Mouse (Mus musculus) T-helper 1 cell (primary cell): ENCODE results near the gene Hfe.

Experiments
- in situ Hi-C: fragments of 300-600 bp; cut with MboI, MseI; formaldehyde crosslinking; loops from one replicate; pipeline ENCODE4 v1.15.1; 2025; ENCODE audit warnings: high pct_unique_total_duplicates

The Hfe gene

DNA sequence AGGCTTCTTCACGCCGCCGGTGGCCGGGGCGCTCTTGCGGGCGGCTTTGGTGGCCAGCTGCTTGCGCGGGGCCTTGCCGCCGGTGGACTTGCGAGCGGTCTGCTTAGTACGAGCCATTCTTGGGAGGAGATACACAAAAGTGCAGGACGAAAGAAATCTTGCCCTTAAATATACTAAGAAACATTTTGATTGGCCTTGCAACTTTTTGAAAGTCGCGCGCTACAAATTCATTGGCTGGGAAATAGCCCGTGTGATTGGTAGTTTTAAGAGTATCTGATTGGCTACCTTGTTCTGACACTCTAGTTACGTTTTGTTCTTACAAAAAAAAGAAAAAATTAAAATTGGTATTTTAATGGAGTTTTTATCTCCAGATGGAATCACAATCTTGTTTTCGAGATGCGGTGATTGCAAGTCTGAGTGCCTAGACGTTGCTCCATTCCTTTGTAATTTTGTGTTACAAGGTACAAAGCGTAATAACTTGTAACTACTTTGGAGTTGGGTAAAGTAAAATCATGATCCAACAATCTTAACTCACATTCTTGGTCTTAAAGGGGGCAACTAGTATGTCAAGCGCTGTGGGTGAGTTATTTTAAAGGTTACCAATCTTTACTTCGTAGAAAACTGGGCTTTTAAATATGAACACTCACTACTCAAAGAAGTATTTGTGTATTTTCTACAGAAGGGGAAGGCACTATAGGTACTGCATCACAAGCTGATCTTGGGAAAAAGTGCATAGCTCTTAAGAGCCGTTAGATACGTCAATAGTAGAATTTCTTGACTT is 34.9 kb upstream of the Hfe start, which contains the start of gene Hist1h3c:
Hist1h3c (minus strand) TSS at position 222 of the 781 bp plus-strand sequence.
- in situ Hi-C loops, result loop anchor here (10.0 kb wide), 1 partner anchor 1701 kb away; the partner anchor contains the start of genes Hist1h2ag, Hist1h2bj and Hist1h4i

DNA sequence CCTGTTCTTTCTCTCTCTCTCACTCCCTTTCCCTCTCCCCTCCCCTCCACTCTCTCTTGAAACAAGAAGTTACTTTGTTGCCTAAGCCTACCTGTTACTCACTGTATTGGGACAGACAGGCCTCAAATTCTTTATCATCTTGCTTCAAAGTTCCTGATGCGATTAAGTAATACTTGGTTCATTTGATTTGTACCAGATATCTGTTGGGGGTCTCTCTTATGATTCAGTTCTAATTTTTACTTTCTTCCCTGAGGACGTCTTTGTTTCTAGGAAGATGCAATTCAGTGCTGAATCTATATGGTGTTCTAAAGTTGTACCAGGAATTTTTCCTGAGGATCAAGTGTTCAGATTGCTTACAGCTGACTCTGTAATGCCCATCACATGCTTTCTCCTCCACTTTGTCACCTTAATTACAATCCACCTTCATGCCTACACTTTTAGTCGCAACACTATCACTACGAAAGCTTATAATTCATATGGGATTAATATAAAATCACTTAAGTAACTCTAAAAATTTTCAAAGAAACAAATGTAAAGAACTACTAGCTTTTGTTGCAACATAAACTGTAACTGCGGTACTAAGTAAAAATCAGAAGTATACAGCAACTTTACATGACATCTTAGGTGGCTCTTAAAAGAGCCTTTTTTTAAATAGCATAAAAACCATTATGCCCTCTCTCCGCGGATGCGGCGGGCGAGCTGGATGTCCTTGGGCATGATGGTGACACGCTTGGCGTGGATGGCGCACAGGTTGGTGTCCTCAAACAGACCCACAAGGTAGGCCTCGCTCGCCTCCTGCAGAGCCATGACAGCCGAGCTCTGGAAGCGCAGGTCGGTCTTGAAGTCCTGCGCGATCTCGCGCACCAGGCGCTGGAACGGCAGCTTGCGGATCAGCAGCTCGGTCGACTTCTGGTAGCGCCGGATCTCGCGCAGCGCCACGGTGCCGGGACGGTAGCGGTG is 34.0 kb upstream of the Hfe start:
- in situ Hi-C loops, result loop anchor here (10.0 kb wide), 1 partner anchor 1700 kb away; the partner anchor contains the start of genes Hist1h2ag, Hist1h2bj and Hist1h4i

DNA sequence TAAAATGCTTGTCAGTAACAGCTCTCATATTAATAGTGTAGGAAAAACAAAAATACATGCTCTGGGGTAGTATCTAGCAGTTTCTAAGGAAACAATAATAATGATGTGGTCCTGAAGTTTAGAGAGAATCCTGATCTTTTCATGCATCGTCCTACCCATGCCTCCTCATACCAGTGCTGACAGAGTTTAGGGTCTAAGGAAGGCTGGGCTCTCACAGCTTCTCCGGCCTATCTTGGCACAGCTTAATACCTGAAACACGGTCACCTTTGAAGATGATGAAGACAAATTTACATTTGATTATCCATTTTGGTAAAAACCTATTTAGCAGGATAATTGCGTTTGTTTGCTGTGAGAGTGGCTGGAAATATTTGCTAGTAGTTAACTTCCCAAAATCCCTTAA is 33.3 kb upstream of the Hfe start:
- in situ Hi-C loops, result loop anchor here (10.0 kb wide), 1 partner anchor 1699 kb away; the partner anchor contains the start of genes Hist1h2ag, Hist1h2bj and Hist1h4i

DNA sequence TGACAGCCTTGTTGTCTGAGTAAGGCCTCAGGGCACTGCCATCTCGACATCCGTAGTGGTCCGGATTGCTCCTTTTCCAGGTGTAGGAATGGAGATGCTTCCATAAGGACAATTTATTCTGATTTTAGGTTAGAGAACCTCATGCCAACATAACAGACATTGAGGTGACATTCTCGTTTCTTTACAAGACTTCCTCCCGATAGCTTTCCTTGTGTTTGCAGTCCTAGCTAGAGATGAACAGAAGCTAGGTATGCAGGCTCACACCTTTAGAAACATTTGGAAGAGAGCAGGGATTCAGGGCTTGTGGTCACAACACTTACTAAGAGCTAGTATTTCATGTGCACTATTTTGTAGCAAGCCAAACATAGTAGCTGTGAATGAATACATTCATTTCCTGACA is 32.6 kb upstream of the Hfe start:
- in situ Hi-C loops, result loop anchor here (10.0 kb wide), 1 partner anchor 1698 kb away; the partner anchor contains the start of genes Hist1h2ag, Hist1h2bj and Hist1h4i

DNA sequence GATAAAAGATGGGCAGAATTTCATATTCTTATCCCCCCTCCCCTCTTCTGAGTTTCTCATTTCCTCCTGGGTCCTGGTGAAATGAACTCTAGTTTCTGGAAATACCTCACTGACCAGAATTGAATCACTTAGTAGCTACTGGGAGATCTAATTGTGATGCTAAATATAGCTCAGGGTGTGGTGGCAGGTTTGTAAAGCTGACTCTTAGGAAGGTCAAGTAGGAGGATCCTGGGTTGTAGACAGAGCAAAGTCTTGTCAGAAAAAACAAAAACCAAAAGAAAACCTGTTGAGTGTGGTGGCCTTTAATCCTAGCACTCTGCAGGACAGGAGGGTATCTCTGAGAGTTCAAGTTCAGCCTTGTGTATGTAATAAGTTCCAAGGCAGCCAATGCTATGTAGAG is 31.4 kb upstream of the Hfe start:
- in situ Hi-C loops, result loop anchor here (10.0 kb wide), 1 partner anchor 1697 kb away; the partner anchor contains the start of genes Hist1h2ag, Hist1h2bj and Hist1h4i

DNA sequence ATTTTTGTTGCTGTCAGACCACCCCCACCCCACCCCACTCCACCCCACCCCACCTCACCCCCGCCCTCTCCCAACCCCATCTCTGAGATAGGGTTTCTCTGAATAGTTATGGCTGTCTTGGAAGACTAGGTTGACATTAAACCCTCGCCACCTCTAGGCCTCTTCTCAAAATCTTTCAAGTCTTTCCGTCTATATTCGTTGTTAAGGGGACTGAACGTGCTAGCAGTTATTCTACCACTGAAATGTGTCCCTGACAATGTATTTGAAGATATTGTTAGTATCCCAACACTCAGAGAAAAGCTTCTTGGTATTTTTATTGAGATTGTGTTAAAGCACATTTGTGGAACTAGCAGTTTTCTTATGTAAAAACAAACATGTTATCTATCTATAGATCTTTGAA is 30.3 kb upstream of the Hfe start:
- in situ Hi-C loops, result loop anchor here (10.0 kb wide), 1 partner anchor 1696 kb away; the partner anchor contains the start of genes Hist1h2ag, Hist1h2bj and Hist1h4i

DNA sequence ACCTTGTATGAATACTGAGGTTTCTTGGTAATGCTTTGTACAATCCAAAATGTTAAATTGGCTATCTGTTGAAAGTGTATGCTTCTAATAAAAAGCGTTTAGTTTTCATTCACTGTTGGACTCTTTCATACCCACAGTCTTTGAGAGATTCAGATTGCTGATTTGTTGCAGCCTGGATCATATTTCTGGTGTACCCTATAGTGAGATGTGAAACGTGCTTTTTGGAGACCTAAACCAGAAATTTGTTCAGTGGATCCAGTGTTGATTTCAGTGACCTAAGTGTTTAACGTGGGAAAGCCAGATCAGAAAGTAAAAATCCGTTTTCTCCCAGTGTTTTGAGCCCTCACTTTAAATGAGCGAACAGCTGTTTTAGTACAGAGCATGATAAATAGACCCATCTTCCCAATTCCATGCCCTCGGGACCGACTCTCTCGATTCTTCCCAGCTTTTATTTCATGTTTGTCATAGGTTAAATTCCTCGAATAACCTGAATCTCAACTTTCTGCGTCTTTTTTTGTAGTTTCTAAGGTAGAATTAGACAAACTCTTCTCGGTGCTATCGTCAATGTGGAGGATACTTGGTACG is 29.7 kb upstream of the Hfe start:
- in situ Hi-C loops, result loop anchor here (10.0 kb wide), 1 partner anchor 1696 kb away; the partner anchor contains the start of genes Hist1h2ag, Hist1h2bj and Hist1h4i

DNA sequence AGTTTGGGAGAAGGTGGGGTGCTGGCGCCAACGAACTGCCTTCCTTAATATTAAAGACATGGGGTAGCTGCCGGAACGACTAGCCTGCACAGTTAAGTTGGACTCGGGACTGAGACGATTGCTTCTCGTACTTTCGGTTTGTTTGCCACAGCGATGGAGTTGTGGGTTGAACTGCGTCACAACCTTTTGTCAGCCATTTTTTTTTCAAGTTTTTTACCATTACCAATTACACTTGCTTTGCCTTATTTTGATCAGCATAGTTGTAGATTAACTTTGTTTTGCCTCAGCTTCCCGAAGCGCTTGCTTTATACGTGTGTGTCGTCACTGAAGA is 29.2 kb upstream of the Hfe start:
- in situ Hi-C loops, result loop anchor here (10.0 kb wide), 2 partner anchors 105 to 1695 kb away; partner anchors contain the start of genes Hist1h2ag, Hist1h2bj and Hist1h4i

DNA sequence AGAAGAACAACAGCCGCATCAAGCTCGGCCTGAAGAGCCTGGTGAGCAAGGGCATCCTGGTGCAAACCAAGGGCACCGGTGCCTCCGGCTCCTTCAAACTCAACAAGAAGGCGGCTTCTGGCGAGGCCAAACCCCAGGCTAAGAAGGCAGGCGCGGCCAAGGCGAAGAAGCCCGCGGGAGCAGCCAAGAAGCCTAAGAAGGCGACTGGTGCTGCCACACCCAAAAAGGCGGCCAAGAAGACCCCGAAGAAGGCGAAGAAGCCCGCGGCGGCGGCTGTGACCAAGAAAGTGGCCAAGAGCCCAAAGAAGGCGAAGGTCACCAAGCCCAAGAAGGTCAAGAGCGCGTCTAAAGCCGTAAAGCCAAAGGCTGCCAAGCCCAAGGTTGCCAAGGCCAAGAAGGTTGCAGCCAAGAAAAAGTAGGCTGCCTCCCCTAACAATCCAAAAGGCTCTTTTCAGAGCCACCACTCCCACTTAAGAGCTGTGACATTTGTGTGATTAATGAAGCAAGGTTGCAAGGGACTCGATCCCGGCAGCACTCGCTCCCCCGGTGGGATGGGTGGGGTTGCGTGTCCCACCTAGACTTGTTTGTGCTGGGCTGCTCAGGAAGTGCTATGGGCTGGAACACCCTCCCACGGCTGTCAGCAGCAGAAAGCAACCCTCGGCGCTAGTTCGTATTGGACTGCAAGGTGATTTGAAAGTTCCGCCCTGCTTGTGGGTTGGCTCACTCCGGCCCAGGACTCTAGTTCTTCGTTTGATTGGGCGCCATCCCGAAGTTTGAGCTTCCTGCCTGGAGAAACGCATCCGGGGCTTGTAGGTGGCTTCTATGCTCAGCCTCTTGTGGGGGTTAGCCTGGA is 28.6 kb upstream of the Hfe start:
- in situ Hi-C loops, result loop anchor here (10.0 kb wide), 1 partner anchor 104 kb away; no protein-coding TSS in a partner anchor

DNA sequence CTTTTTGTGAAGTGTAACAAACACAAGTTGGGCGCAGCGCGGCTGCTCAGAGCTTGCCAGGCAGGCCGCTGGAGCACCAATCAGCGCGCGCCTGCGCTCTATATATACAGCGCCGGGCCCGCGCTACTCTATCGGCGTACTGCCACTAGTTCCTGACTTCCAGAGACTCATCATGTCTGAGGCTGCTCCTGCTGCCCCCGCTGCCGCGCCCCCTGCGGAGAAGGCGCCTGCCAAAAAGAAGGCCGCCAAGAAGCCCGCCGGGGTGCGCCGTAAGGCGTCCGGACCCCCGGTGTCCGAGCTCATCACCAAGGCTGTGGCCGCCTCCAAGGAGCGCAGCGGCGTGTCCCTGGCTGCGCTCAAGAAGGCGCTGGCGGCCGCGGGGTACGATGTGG is 28.0 kb upstream of the Hfe start, which contains the start of gene Hist1h1c:
Hist1h1c (plus strand) TSS at position 132 of the 392 bp plus-strand sequence.
- in situ Hi-C loops, result loop anchor here (10.0 kb wide), 1 partner anchor 104 kb away; no protein-coding TSS in a partner anchor

DNA sequence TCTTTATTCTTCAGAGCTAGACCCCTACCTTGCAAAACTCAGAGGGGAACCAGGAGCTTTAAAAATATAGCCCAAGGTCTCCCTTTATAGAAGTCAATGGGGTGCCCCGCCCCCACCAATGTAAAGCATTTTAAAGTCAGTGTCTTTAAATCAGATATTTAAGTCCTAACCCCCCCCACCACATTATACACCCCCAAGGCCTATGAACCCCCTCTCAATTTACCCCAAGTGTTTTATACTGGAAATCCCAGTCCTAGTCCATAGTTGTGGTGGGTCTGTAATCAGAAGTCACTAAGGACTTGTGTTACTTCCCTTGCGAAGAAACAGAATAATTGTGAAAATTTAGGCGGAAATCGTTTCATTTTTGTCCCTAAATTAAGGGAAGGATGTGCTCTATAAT is 27.4 kb upstream of the Hfe start:
- in situ Hi-C loops, result loop anchor here (10.0 kb wide), 1 partner anchor 103 kb away; no protein-coding TSS in a partner anchor

DNA sequence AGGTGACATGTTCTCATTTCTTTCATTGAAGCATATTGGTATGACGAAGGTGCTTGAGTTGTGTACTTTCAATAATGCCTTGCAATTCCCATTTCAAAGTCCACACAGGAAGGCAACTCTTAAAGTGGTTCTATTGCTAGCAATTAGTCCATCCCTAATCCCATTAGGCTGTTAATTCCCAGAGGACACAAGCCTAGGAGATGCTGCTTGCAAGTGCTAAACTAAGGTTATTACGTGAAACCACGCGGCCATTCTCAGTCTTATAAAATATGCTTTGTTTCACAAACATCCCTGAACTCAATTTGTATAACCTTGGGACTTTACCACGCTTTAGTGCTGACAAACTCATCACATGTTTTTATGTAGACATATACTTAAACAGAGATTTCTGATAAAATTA is 26.4 kb upstream of the Hfe start:
- in situ Hi-C loops, result loop anchor here (10.0 kb wide), 1 partner anchor 102 kb away; no protein-coding TSS in a partner anchor

DNA sequence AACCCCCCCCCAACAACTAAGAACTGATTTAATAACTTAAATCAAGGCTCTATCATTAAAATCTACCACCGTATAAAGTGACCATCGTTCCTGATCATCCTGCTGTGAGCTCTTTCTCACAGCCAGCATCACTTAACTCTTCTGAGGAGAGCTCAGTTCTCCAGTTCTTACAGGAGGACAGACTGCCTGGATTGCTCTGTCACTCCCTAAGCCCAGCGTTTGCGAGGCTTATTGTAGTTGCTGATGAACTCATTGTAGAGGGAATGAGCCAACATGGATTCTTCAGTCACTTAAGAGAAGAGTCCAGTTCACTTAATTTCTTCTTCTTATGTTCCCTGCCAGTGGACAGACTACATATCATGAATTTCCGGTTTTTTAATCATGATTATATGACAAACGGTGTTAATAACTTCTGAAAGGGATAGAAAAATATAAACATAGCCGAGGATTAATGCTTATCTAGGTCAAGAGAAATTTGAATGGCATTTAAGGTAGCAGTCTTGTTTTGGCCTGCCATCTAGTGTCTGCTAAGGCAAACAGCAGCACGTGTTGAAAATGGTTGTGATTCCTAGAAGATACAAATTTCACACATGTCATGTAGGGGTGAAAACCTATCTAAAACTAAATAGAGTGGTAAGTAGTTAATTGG is 21.6 kb upstream of the Hfe start:
- in situ Hi-C loops, result loop anchor here (10.0 kb wide), 1 partner anchor 97 kb away; no protein-coding TSS in a partner anchor

DNA sequence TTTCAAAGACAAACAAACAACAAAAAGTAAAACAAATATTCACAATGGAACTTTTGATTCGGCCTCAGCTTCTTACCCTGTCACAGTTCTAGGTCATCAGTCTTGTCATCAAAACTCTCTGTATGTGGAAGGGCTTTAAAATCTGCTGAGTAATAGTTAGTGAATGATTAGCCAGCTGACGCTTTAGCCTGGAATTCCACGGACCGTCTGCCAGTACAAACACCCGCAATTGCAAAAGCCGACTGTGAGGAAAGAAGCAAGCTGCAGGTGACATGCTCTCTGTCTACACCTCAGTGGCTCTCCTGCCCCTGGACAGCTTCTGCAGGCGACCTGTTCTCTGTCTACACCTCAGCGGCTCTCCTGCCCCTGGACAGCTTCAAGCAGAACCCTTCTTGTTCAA is 19.8 kb upstream of the Hfe start:
- in situ Hi-C loops, result loop anchor here (10.0 kb wide), 1 partner anchor 96 kb away; no protein-coding TSS in a partner anchor

DNA sequence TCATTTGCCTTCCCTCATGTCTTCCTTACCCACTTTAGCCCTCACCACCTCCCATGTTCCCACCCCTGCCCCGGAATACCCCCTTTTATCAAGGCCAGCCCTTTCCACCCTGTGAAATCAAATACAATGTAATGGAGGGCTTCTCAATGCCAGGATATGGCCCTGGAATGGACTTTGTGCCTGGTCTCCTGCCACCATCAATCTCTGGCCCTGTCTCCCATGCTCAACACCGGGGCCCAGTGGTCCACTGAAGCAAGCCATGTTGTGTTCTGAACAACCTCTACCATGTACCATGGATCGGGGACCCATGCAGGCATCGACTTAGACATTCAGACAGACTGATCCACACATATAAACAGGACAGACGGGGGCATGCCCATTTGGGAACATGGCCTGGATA is 19.1 kb upstream of the Hfe start:
- in situ Hi-C loops, result loop anchor here (5.0 to 10.0 kb wide), 2 partner anchors 37 to 95 kb away; no protein-coding TSS in a partner anchor

DNA sequence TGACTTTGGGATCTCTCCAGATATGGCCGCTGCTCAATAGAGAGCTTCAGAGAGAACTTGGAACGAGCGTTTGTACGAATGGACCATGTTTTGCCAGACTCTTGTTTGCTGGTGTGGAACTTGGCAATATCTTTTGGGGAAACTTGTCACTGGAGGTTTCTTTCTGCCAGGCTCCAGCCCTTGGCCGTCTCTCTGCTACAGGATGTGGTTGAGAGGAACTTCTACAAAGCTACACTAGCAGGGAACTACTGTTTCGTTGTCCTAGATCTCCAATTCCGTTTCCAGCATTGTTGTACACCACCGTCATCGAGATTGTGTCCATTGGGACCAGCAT is 18.5 kb upstream of the Hfe start:
- in situ Hi-C loops, result loop anchor here (5.0 kb wide), 1 partner anchor 37 kb away; no protein-coding TSS in a partner anchor

DNA sequence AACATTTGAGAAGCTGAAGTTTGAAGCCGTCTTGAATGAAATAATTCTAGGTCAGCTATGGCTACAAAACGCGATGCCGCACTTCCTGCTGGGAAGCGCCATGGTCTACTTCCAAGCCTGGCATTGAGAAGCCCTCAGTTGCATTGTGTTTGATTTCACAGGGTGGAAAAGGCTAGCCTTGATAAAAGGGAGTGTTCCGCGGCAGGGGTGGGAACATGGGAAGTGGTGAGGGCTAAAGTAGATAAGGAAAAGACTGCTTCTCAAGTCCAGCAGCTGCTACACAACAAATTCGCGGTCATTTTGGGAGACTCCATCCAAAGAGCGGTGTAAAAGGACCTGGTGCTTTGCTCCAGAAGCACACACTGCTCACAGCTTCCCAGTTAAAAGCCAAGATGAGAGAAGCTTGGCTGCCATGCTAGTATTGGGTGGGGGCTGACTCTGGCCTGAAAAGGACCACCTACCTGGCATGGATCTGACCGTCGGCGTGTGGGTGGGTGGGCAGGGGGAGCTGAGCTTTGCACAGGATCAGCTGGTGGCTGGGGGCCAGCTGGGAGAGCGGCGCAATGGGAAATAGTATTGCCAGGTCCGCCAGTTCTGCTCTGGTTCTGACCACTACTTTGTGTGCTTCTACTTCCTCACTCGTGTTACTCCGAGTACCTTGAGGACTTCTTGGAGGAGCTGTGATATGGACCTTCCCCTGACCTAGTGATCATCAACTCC is 18.0 kb upstream of the Hfe start:
- in situ Hi-C loops, result loop anchor here (5.0 kb wide), 1 partner anchor 36 kb away; no protein-coding TSS in a partner anchor

DNA sequence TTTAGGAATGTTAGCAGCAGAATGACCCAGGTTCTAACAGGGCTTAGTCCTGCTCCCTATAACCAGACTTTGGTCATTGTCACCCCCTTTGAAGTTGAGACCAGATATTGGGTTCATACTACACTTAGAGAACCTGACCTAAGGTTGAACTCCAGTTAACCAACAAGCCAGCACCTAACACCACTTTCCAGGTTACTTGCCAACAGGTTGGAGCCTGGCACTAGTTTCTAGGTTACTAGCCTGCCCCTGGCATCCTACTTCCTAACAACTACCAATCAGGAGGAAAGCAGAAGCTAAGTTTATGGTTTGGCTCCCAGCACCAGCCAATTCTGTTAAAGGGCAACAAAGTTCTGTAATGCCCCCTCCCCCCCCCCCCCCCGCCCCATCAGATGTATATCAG is 14.6 kb upstream of the Hfe start:
- in situ Hi-C loops, result loop anchor here (5.0 kb wide), 1 partner anchor 33 kb away; no protein-coding TSS in a partner anchor

DNA sequence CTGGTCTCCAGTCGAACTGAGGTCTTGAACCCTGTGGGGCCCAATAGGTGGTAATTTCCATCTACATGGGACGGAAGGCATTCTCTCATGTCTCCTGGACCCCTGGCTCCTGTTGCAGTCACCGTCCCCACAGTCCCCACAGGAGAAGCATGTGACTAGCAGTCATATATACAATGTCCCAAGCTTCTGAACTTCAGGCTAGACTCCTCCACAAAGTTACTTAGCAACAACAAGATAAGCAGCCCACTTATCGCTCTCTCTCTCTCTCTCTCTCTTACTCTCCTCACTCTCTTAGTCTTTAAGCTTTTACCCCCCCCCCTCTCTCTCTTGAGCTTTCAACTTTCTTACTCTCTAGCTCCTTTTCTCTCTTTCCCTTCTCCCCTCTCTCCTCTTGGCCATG is 13.6 kb upstream of the Hfe start:
- in situ Hi-C loops, result no loop called here
